Mouse (Mus musculus): Measurements from ENCODE around the gene Zgpat. TPM values are rescaled to one million over a fixed set of nuclear protein-coding genes. Genes with fewer than 3 reads are reported as not detected.

The Zgpat gene
- total RNA-seq, 1 experiment from 2014 or later, result 65.6 TPM

DNA sequence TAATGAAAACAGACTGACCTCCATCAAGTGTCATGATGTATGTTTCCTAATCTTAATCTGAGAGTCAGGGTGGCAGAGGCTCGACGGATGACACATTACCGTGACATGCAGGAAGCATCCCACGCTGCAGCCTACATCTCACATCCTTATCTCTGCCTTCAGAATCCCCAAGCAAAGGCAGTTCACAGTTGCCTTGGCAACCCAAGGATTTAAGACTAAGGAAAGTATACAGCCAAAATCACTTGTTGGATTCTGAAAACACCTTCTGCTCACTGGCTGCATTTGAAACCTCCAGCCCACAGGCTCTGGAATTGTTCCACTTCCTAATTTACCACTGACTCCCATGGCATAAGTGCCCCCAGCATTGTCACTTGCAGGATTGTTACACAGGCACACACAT is 55.7 kb downstream of the Zgpat start:
- no peak for ATAC-seq (replicated peaks; ENCODE audit: insufficient number of reproducible peaks, low FRiP score, low TSS enrichment, poor library complexity, severe bottlenecking)

DNA sequence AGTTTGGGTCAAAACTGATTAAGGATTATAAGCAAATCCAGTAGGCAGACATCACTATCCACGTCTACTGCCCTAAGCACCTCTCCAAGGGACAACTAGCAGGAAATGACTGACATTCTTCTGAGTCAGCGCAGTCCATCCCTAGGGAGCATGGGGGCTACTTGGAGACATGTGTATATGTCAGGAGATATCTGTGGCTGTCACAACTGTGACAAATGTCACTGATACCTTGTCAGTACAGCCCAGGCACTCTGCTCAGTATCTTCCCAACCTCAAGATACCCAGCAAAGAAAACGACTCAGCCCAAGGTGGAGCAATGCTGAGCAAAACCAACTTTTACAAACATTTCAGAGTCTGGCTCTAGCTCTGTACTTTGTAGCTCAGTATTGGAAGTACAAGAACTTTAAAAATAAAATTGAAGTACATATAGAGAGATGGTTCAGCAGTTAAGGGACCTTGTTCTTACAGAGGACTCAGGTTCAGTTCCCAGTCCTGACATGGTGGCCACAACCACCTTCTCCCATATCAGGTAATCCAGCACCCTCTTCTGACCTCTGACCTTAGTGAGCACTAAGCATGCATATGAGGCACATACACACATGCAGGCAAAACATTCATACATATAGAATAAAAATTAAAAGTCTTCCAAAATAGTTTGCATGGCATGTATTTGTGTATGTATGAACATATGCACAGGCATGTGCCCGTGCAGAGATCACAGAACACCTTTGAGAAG is 56.3 kb downstream of the Zgpat start:
- no peak for ATAC-seq (replicated peaks; ENCODE audit: insufficient number of reproducible peaks, low FRiP score, low TSS enrichment, poor library complexity, severe bottlenecking)

- no peak for ATAC-seq (replicated peaks; ENCODE audit: insufficient number of reproducible peaks, low FRiP score, low TSS enrichment, poor library complexity, severe bottlenecking)
These were observed 59.1 kb downstream of the Zgpat start for GRCm38 (mm10) chr2:181423834-181424233.

Other genes with a start within 250 kb of the Zgpat start
- gene Kcnq2, start 229.6 kb upstream of the Zgpat start, total RNA-seq (2017), result not detected in 3 replicates
- gene Eef1a2, start 207.9 kb upstream of the Zgpat start, total RNA-seq (2017), result not detected in 3 replicates
- gene Ppdpf, start 177.7 kb upstream of the Zgpat start, total RNA-seq (2017), result 68.9 to 87.3 TPM (median 84.2 TPM) in 3 replicates
- 0.53 to 3.0 TPM (median 1.8 TPM) in 3 replicates for gene Ptk6, start 162.1 kb upstream of the Zgpat start, total RNA-seq (2017)
- 0.95 to 1.3 TPM in 2 of 3 replicates, not detected in the other for gene Srms, start 151.7 kb upstream of the Zgpat start, total RNA-seq (2017)
- gene Fndc11, start 144.9 kb upstream of the Zgpat start, total RNA-seq (2017), result 0.39 TPM in 1 of 3 replicates, not detected in the others
- gene Helz2, start 122.9 kb upstream of the Zgpat start, total RNA-seq (2017), result 29.5 to 66.9 TPM (median 36.7 TPM) in 3 replicates
- 25.1 to 36.4 TPM (median 35.7 TPM) in 3 replicates for gene Gmeb2, start 76.9 kb upstream of the Zgpat start, total RNA-seq (2017)
- not detected in 3 replicates for gene Stmn3, start 50.4 kb upstream of the Zgpat start, total RNA-seq (2017)
- 34.6 to 46.3 TPM (median 37.2 TPM) in 3 replicates for gene Rtel1, start 45.2 kb upstream of the Zgpat start, total RNA-seq (2017)
- gene Arfrp1, start 476 bp downstream of the Zgpat start, total RNA-seq (2017), result 51.2 to 71.0 TPM (median 67.9 TPM) in 3 replicates
- 55.7 to 137 TPM (median 104 TPM) in 3 replicates for gene Lime1, start 15.2 kb downstream of the Zgpat start, total RNA-seq (2017)
- 2.3 to 4.3 TPM (median 3.8 TPM) in 3 replicates for gene Zbtb46, start 94.5 kb downstream of the Zgpat start, total RNA-seq (2017)
- not detected in 3 replicates for gene Abhd16b, start 128.3 kb downstream of the Zgpat start, total RNA-seq (2017)
- gene Tpd52l2, start 132.2 kb downstream of the Zgpat start, total RNA-seq (2017), result 87.5 to 134 TPM (median 104 TPM) in 3 replicates
- 47.3 to 71.5 TPM (median 52.6 TPM) in 3 replicates for gene Dnajc5, start 155.6 kb downstream of the Zgpat start, total RNA-seq (2017)
- 106 to 183 TPM (median 161 TPM) in 3 replicates for gene Uckl1, start 220.0 kb downstream of the Zgpat start, total RNA-seq (2017)
- 65.7 to 104 TPM (median 96.6 TPM) in 3 replicates for gene Prpf6, start 226.9 kb downstream of the Zgpat start, total RNA-seq (2017)
- 6.6 to 20.6 TPM (median 10.2 TPM) in 3 replicates for gene Zfp512b, start 227.9 kb downstream of the Zgpat start, total RNA-seq (2017)
- 1.5 to 5.5 TPM (median 4.5 TPM) in 3 replicates for gene Samd10, start 234.3 kb downstream of the Zgpat start, total RNA-seq (2017)